Mouse (Mus musculus): ENCODE data around the gene Pla2g1b.

DNA sequence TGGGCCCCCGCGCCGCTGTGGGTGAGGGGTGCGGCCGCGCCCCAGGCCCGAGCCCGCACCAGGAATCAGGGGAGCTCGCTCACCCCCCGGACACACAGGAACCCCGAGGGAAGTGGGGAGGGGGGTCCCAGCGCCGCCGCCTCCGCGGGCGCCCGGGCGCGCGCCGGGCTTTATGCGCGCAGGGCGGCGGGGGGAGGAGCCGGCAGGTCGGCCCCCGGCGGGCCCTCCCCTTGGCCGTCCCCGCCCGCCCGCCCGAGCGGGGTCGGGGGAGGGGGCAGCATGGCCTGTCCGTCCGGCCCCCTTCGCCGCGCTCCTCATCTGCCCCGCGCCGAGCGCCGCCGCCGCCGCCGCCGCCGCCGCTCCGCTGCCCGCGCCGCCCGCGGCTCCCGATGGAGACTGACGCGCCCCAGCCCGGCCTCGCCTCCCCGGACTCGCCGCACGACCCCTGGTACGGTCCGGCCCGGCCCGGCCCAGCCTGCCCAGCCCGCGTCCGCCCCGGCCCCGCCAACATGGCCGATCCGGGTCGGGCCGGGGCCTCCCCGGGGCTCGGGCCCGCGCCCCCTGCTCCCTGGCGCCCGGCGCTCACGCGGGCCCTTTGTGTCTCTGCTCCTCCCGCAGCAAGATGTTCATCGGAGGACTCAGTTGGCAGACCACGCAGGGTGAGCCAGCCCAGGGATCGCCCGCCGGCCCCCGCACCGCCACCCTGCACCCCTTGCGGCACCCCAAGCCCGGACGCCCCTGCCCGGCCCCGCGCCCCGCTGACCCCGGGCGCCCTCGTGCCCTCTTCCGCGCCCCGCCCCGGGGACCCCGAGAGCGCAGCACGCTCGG lies 36.5 kb upstream of the Pla2g1b start, which contains the start of gene Msi1:
- TF ChIP-seq CTCF (IDR thresholded peaks at IDR 0.05; ENCODE audit: control insufficient read depth, insufficient read depth, insufficient read length): no peak
- TF ChIP-seq CEBPB (IDR thresholded peaks at IDR 0.05; ENCODE audit: low read depth): no peak
- TF ChIP-seq MYOG (IDR thresholded peaks at IDR 0.05; ENCODE audit: control insufficient read depth, extremely low read depth, insufficient read length): no peak
- no peak for TF ChIP-seq MYOD1 (IDR thresholded peaks at IDR 0.05; ENCODE audit: control insufficient read depth, insufficient read length, low read depth)
- TF ChIP-seq FOSL1 (IDR thresholded peaks at IDR 0.05; ENCODE audit: insufficient read depth, low read length, poor library complexity, severe bottlenecking): no peak
- TF ChIP-seq USF1 (IDR thresholded peaks at IDR 0.05; ENCODE audit: low read depth): no peak
- no peak for TF ChIP-seq MAX (IDR thresholded peaks at IDR 0.05)
